Mouse (Mus musculus) adipose tissue, adult 10 weeks (tissue): Measurements from ENCODE around the gene 9030624G23Rik. TPM values are rescaled to one million over a fixed set of nuclear protein-coding genes. Genes with fewer than 3 reads are reported as not detected.

ENCODE experiments used
- polyA plus RNA-seq: library from polyadenylated mRNA; stranded (reverse); fragments of 350-450 nt; fragmentation: Illumina TruSeq; extraction: RNeasy Lipid Tissue Mini Kit (QIAGEN cat#74804); gene quantifications from one replicate; pipeline ENCODE4 v1.2.3, GENCODE M21; 2014; ENCODE audit warnings: low read depth, low replicate concordance

Gene 9030624G23Rik
- polyA plus RNA-seq: 1.1 TPM

GRCm38 (mm10) chr12:24097108-24097520, at the start of gene 9030624G23Rik:
Gene 9030624G23Rik, minus strand, starts transcription at chr12:24097246.

